Mouse (Mus musculus) left cerebral cortex, postnatal 10 days (tissue): ENCODE measurements around the gene B430218F22Rik. TPM values are rescaled to one million over a fixed set of nuclear protein-coding genes. Genes with fewer than 3 reads are reported as not detected.

ENCODE experiments used
- total RNA-seq, 2 experiments: library from RNA; stranded (reverse); gene quantifications; 2 replicates each; pipeline ENCODE4 v1.2.3; 2021

Gene B430218F22Rik
- total RNA-seq, 2 experiments from 2014 or later = 0.47 to 0.60 TPM

Other genes starting within 250 kb of the B430218F22Rik start
- 10 to 100 TPM; 15.7 to 16.1 TPM for gene Mrps30, start 622 bp downstream of the B430218F22Rik start, total RNA-seq